ENCODE assay signal across 9 mouse cellular contexts in genomic region chr9:61377706-61378479, GRCm38 (mm10). TPM values are rescaled to one million over a fixed set of nuclear protein-coding genes. Genes with fewer than 3 reads are reported as not detected.
DNase-seq lines count a peak whose midpoint lies in the region; ATAC-seq and TF ChIP-seq lines count a peak whose summit lies in the region.
"Had no signal": no experiment of that assay in that cellular context is flagged by ENCODE, and none has a peak within 500 bp of the region (broad histone marks: within the 10 kb centered on the region; RNA-seq: fewer than 3 reads in every experiment).

No protein-coding gene starts in this region.

- H3K9me3 ChIP-seq in lung, postnatal 0 days (ENCODE audit: low read length): no peaks in the 10 kb centered on the region
- H3K9me3 ChIP-seq in forebrain, embryonic 15.5 days: no peaks in the 10 kb centered on the region
- H3K9me3 ChIP-seq in neural tube, embryonic 14.5 days (ENCODE audit: control insufficient read depth, low read length): no peaks in the 10 kb centered on the region
- H3K9me3 ChIP-seq: megakaryocyte, embryonic 14.5 days had no signal

- no peak for DNase-seq in lung, postnatal 0 days (ENCODE audit: low spot score)
- DNase-seq in lung, adult 2 months: no peak
- DNase-seq in kidney, postnatal 25 days: peak; percentile 42 to 81
- no peak for DNase-seq in gastrocnemius, adult 2 months
- no peak for DNase-seq in gastrocnemius, adult 8-10 months (ENCODE audit: low spot score in 2 of 2)
- DNase-seq in c-Kit-positive CD71-positive TER-119-positive erythroid progenitor cells, embryonic 14.5 days (ENCODE audit: low spot score): no peak

- WGBS in lung, postnatal 0 days: 40% methylated on average over 9 of the region's 9 CpGs
- WGBS in lung, adult 2 months: 59% methylated on average over 9 of the region's 9 CpGs
- 9% methylated on average over 9 of the region's 9 CpGs for WGBS in forebrain, embryonic 15.5 days
- WGBS in neural tube, embryonic 14.5 days: 10% methylated on average over 9 of the region's 9 CpGs

- H3K4me3 ChIP-seq in lung, postnatal 0 days (ENCODE audit: low read depth, low read length): no peak overlapping the region
- H3K4me3 ChIP-seq in lung, adult 2 months (replicated peaks; ENCODE audit: extremely low read depth, low read depth, low read length): no peak overlapping the region
- peak overlapping the region; percentile 89 for H3K4me3 ChIP-seq in forebrain, embryonic 15.5 days
- H3K4me3 ChIP-seq in neural tube, embryonic 14.5 days (ENCODE audit: low read depth, low read length): peak overlapping the region; percentile 14
- H3K4me3 ChIP-seq in gastrocnemius, adult 2 months: no peak overlapping the region

- no peak for TF ChIP-seq POLR2A in lung, adult 2 months (IDR thresholded peaks at IDR 0.05; ENCODE audit: borderline replicate concordance, extremely low read depth, low read depth, low read length)

- H3K36me3 ChIP-seq in lung, postnatal 0 days (ENCODE audit: insufficient read depth, low read length): no peaks in the 10 kb centered on the region
- no peaks in the 10 kb centered on the region for H3K36me3 ChIP-seq in forebrain, embryonic 15.5 days
- 0 out of 2 replicates have a peak, but pooled peaks cover 3% of the 10 kb centered on the region for H3K36me3 ChIP-seq in neural tube, embryonic 14.5 days (ENCODE audit: control insufficient read depth, insufficient read depth, low read length)

- no peak for TF ChIP-seq EP300 in lung, postnatal 0 days (IDR thresholded peaks at IDR 0.05)

- peak overlapping the region; percentile 14; the same call in 1 of the 2 replicates for H3K4me2 ChIP-seq in lung, postnatal 0 days (replicated peaks; ENCODE audit: low read depth, low read length)
- H3K4me2 ChIP-seq in forebrain, embryonic 15.5 days (replicated peaks): peak overlapping the region; percentile 69
- peak overlapping the region; percentile 97 for H3K4me2 ChIP-seq in neural tube, embryonic 14.5 days (ENCODE audit: low read depth, low read length)

- H3K4me1 ChIP-seq in lung, postnatal 0 days (ENCODE audit: insufficient read depth, low read depth, low read length): peaks cover 34% of the 10 kb centered on the region; the same call in 1 of the 2 replicates
- peaks cover 27% of the 10 kb centered on the region for H3K4me1 ChIP-seq in lung, adult 2 months (ENCODE audit: control insufficient read depth, insufficient read depth, low read length)
- H3K4me1 ChIP-seq in forebrain, embryonic 15.5 days: peaks cover 85% of the 10 kb centered on the region
- H3K4me1 ChIP-seq in neural tube, embryonic 14.5 days (ENCODE audit: control insufficient read depth, insufficient read depth, low read length): peaks cover 77% of the 10 kb centered on the region

- no peak for ATAC-seq in lung, postnatal 0 days
- no peak for ATAC-seq in forebrain, embryonic 15.5 days (replicated peaks)
- no peak for ATAC-seq in neural tube, embryonic 14.5 days (ENCODE audit: low read depth)

- H3K27me3 ChIP-seq in lung, postnatal 0 days (replicated peaks; ENCODE audit: insufficient read depth, low read length): no peaks in the 10 kb centered on the region
- no peaks in the 10 kb centered on the region for H3K27me3 ChIP-seq in forebrain, embryonic 15.5 days
- no peaks in the 10 kb centered on the region for H3K27me3 ChIP-seq in neural tube, embryonic 14.5 days (ENCODE audit: control insufficient read depth, insufficient read depth, low read length)

- no peak overlapping the region for H3K9ac ChIP-seq in lung, postnatal 0 days (replicated peaks; ENCODE audit: low read depth)
- H3K9ac ChIP-seq in forebrain, embryonic 15.5 days (replicated peaks): peak overlapping the region; percentile 34
- H3K9ac ChIP-seq in neural tube, embryonic 14.5 days (replicated peaks; ENCODE audit: low read depth, low read length): peak overlapping the region; percentile 26; the same call in 1 of the 2 replicates

- H3K27ac ChIP-seq in lung, postnatal 0 days (ENCODE audit: low read length): no peak overlapping the region
- H3K27ac ChIP-seq in forebrain, embryonic 15.5 days (replicated peaks): peak overlapping the region; percentile 66
- peak overlapping the region; percentile 58; the same call in 1 of the 2 replicates for H3K27ac ChIP-seq in neural tube, embryonic 14.5 days (ENCODE audit: low read depth, low read length)
- no peak overlapping the region for H3K27ac ChIP-seq in gastrocnemius, adult 2 months

- TF ChIP-seq CTCF in lung, postnatal 0 days (IDR thresholded peaks at IDR 0.05): no peak
- no peak for TF ChIP-seq CTCF in lung, adult 2 months (IDR thresholded peaks at IDR 0.05; ENCODE audit: insufficient read depth, low read length)
- TF ChIP-seq CTCF in gastrocnemius, adult 2 months (IDR thresholded peaks at IDR 0.05): no peak

- intact Hi-C loops in gastrocnemius, adult 2 months (cut with DNase I): no loop called here

RNA-seq across cellular contexts. Expression of gene Tle3, which starts 5.7 kb away (rescaled TPM):
- polyA plus RNA-seq in lung, postnatal 0 days (2015; fragmentation: Nextera tagmentation; extraction: Ambion mirVana): 16.2 and 16.3 TPM in 2 replicates
- polyA plus RNA-seq in lung, adult 2 months (2012; rRNA removed): 55.1 and 59.1 TPM in 2 replicates
- 39.9 and 40.9 TPM in 2 replicates for polyA plus RNA-seq in forebrain, embryonic 15.5 days (2015; fragmentation: Nextera tagmentation; extraction: Ambion mirVana)
- polyA plus RNA-seq in neural tube, embryonic 14.5 days (2014; fragmentation: Nextera tagmentation; extraction: Ambion mirVana): 18.7 and 22.5 TPM in 2 replicates
- 10 to 100 TPM in 1 of 2 experiments, 1 to 10 TPM in 1; 4.7 to 12.9 TPM for total RNA-seq in gastrocnemius, adult 2 months (2021)
- total RNA-seq in gastrocnemius, adult 8-10 months (2022): 1 to 10 TPM; 3.2 to 6.7 (median 4.3) TPM

Comparison
In these comparisons a context has a peak if more than half of its experiments do, and no peak if none do; other contexts are left out.
1. DNase-seq: peak in kidney, postnatal 25 days (2 of 2); none in lung, postnatal 0 days (single experiment), lung, adult 2 months (single experiment), gastrocnemius, adult 2 months (single experiment), gastrocnemius, adult 8-10 months (0 of 2) and c-Kit-positive CD71-positive TER-119-positive erythroid progenitor cells, embryonic 14.5 days (single experiment).
2. H3K27ac ChIP-seq: peak in forebrain, embryonic 15.5 days (single experiment) and neural tube, embryonic 14.5 days (single experiment); none in lung, postnatal 0 days (single experiment) and gastrocnemius, adult 2 months (single experiment).
3. H3K4me2 ChIP-seq: peak in every context shown above with its lines; median percentile 97 in neural tube, embryonic 14.5 days; 69 in forebrain, embryonic 15.5 days; 14 in lung, postnatal 0 days.
4. H3K4me3 ChIP-seq: peak in forebrain, embryonic 15.5 days (single experiment) and neural tube, embryonic 14.5 days (single experiment); none in lung, postnatal 0 days (single experiment), lung, adult 2 months (single experiment) and gastrocnemius, adult 2 months (single experiment).